ENCODE assay signal across 12 mouse cellular contexts in the genomic region with DNA sequence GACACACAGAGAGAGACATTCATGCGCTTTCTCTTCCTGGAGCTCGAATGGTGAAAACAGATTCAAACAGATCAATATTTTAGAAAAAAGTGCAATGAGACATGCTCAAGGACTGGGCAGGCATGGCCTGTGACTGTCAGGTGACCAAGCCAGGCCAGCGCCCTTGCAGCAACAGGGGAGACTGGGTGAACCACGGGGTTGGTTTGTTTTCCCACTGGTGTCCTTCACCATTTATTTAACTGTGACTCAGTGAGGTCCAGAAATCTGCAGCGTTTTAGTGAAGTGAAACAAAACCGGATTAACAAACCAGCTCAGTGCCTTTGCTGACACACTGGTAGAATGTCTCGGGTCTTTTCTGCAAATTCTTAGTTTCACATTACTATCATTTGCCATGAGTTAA.
DNase-seq lines count a peak whose midpoint lies in the region; ATAC-seq and TF ChIP-seq lines count a peak whose summit lies in the region.
"Had no signal": no experiment of that assay in that cellular context is flagged by ENCODE, and none has a peak within 500 bp of the region (broad histone marks: within the 10 kb centered on the region; RNA-seq: fewer than 3 reads in every experiment).

No protein-coding gene starts in this region.

- H3K4me2 ChIP-seq in stomach, embryonic 14.5 days (replicated peaks; ENCODE audit: low read depth, low read length): no peak overlapping the region
- H3K4me2 ChIP-seq: lung, embryonic 14.5 days; midbrain, embryonic 15.5 days had no signal

- H3K36me3 ChIP-seq in liver, adult 2 months (ENCODE audit: control insufficient read depth, insufficient read depth, low read length): no peaks in the 10 kb centered on the region
- no peaks in the 10 kb centered on the region for H3K36me3 ChIP-seq in stomach, embryonic 14.5 days (ENCODE audit: control insufficient read depth, insufficient read depth, low read length)
- H3K36me3 ChIP-seq: midbrain, embryonic 15.5 days had no signal

- peak; percentile 47; the same call in 1 of the 2 replicates for ATAC-seq in stomach, embryonic 14.5 days (ENCODE audit: insufficient number of reproducible peaks, insufficient read depth, low FRiP score, low read depth)
- ATAC-seq: forebrain, embryonic 14.5 days; midbrain, embryonic 15.5 days had no signal

- no peak for TF ChIP-seq CTCF in liver, adult 2 months (IDR thresholded peaks at IDR 0.05; ENCODE audit: low read depth, low read length)

- peak; percentile 23 for DNase-seq in layer of hippocampus, adult 9-11 months
- no peak for DNase-seq in layer of hippocampus, postnatal 14 days (ENCODE audit: low spot score in 2 of 2)
- peak; percentile 75 for DNase-seq in adrenal gland, adult 8-10 months
- peak; percentile 79 for DNase-seq in liver, adult 2 months (ENCODE audit: extremely low read depth, low read depth, low spot score)
- no peak for DNase-seq in T-cell, adult 2 months (ENCODE audit: low spot score)
- no peak for DNase-seq in spleen, postnatal 4 days (ENCODE audit: low spot score in 2 of 2)
- DNase-seq: cerebellum, adult 2 months; thymus, postnatal 14 days had no signal

- no peak for TF ChIP-seq POLR2A in liver, adult 2 months (IDR thresholded peaks at IDR 0.05; ENCODE audit: extremely low read depth, insufficient read depth, low read length)

- H3K4me1 ChIP-seq in liver, adult 2 months (ENCODE audit: control insufficient read depth, insufficient read depth, low read length): no peaks in the 10 kb centered on the region
- no peaks in the 10 kb centered on the region for H3K4me1 ChIP-seq in stomach, embryonic 14.5 days (ENCODE audit: control insufficient read depth, insufficient read depth, low read length)
- H3K4me1 ChIP-seq: midbrain, embryonic 15.5 days had no signal

- no peaks in the 10 kb centered on the region for H3K27me3 ChIP-seq in liver, adult 2 months (ENCODE audit: control insufficient read depth, insufficient read depth, low read length)
- no peaks in the 10 kb centered on the region for H3K27me3 ChIP-seq in stomach, embryonic 14.5 days (ENCODE audit: control insufficient read depth, insufficient read depth, low read length)
- H3K27me3 ChIP-seq: midbrain, embryonic 15.5 days had no signal

- H3K9me3 ChIP-seq in stomach, embryonic 14.5 days (ENCODE audit: control insufficient read depth, low read depth, low read length): no peaks in the 10 kb centered on the region
- H3K9me3 ChIP-seq: midbrain, embryonic 15.5 days had no signal

- H3K9ac ChIP-seq in liver, adult 2 months (ENCODE audit: low read depth, low read length): no peak overlapping the region
- no peak overlapping the region for H3K9ac ChIP-seq in stomach, embryonic 14.5 days (replicated peaks; ENCODE audit: low read depth, low read length)
- H3K9ac ChIP-seq: lung, embryonic 14.5 days; midbrain, embryonic 15.5 days had no signal

- no peaks in the 10 kb centered on the region for H3K79me2 ChIP-seq in liver, adult 2 months (ENCODE audit: control insufficient read depth, insufficient read depth, low read length)

- WGBS in liver, adult 2 months: 21% methylated on average over 7 of the region's 7 CpGs
- WGBS in stomach, embryonic 14.5 days: 54% methylated on average over 7 of the region's 7 CpGs

- H3K4me3 ChIP-seq in liver, adult 2 months (ENCODE audit: insufficient read depth, low read depth, low read length): peak overlapping the region; percentile 3; the same call in 1 of the 2 replicates
- H3K4me3 ChIP-seq in stomach, embryonic 14.5 days (ENCODE audit: low read depth, low read length): no peak overlapping the region
- H3K4me3 ChIP-seq: midbrain, embryonic 15.5 days had no signal

- no peak overlapping the region for H3K27ac ChIP-seq in liver, adult 2 months (replicated peaks; ENCODE audit: insufficient read depth, low read depth, low read length)
- no peak overlapping the region for H3K27ac ChIP-seq in stomach, embryonic 14.5 days (ENCODE audit: low read length)
- H3K27ac ChIP-seq: midbrain, embryonic 15.5 days had no signal

Comparison
In these comparisons a context has a peak if more than half of its experiments do, and no peak if none do; other contexts are left out.
1. DNase-seq: peak in layer of hippocampus, adult 9-11 months (single experiment), adrenal gland, adult 8-10 months (single experiment) and liver, adult 2 months (single experiment); none in layer of hippocampus, postnatal 14 days (0 of 2), T-cell, adult 2 months (single experiment) and spleen, postnatal 4 days (0 of 2).